Mouse (Mus musculus) olfactory bulb, adult 2 months (tissue): ENCODE measurements at regions not wholly inside any gene's neighbourhood (a gene's known extent, or its start where the extent isn't known, plus 50 kb on each side); places are given as distances from the start of the nearest gene placed in this dataset.
A peak's percentile ranks its signal among the peaks of the same experiment; 100 is the strongest.

Experiments
- H3K27ac ChIP-seq: fragments of 200-500 bp; 2 replicates; pipeline ENCODE4 v1.5.1; 2012; ENCODE audit warnings: low read depth, low read length; ENCODE audit not compliant: insufficient read depth
- H3K4me1 ChIP-seq: fragments of 200-500 bp; 2 replicates; pipeline ENCODE4 v1.6.1; 2012; ENCODE audit warnings: low read length; ENCODE audit not compliant: control insufficient read depth, insufficient read depth
- H3K4me3 ChIP-seq: fragments of 200-500 bp; 2 replicates; pipeline ENCODE4 v1.5.1; 2012; ENCODE audit warnings: mild to moderate bottlenecking, low read depth, low read length, moderate library complexity; ENCODE audit not compliant: insufficient read depth
- CTCF ChIP-seq: fragments of 200-500 bp; IDR thresholded peaks from 2 replicates; pipeline ENCODE4 v1.5.1; 2012; ENCODE audit warnings: low read depth, mild to moderate bottlenecking, low read length, moderate library complexity; ENCODE audit not compliant: insufficient read depth
- POLR2A ChIP-seq: fragments of 200-500 bp; IDR thresholded peaks from 2 replicates; pipeline ENCODE4 v1.6.1; 2012; ENCODE audit warnings: mild to moderate bottlenecking, low read depth, low read length, moderate library complexity; ENCODE audit not compliant: insufficient read depth
- WGBS: fragments of 180-500 bp; shearing (Covaris S2); methylation state at CpG from one replicate; pipeline ENCODE4 v1.1.7; 2018; 5-methylcytosine and 5-hydroxymethylcytosine counted together

GRCm38 (mm10) chr6:31193202-31193601 lies 205.3 kb upstream of the Mkln1 start:
- WGBS: 40% methylated on average over 5 of the region's 5 CpGs
- TF ChIP-seq POLR2A (no peak), CTCF (no peak)
- Histone ChIP-seq H3K27ac (no peak overlapping the region), H3K4me3 (no peak overlapping the region), H3K4me1 (peaks cover 45% of the 10 kb centered on the region)

- Histone ChIP-seq H3K27ac (no peak overlapping the region), H3K4me3 (no peak overlapping the region), H3K4me1 (peaks cover 27% of the 10 kb centered on the region)
- TF ChIP-seq CTCF (no peak), POLR2A (no peak)
- WGBS: 49% methylated on average over 4 of the region's 4 CpGs
Measured at GRCm38 (mm10) chr6:31197631-31198338, 200.8 kb upstream of the Mkln1 start.

DNA sequence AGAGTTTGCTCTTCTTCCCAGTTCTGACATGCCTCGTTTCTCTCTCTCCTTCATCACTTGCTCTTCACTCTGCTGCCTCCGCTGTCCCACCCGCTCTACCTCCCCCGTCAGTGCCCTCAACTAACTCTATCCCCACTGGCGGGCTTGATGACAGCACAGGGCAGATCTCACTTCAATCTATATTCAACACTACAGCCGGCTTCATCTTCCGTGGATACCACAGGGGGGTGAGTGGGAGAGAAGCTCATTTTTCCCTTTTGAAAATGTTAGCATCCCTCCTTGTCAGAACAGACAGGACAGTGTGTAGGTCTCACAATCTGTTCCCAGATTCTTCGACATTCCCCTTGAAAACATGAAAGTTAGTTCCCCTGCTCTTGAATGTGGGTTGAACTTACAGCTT lies 200.2 kb upstream of the Mkln1 start:
- Histone ChIP-seq H3K4me1 (peaks cover 23% of the 10 kb centered on the region), H3K27ac (no peak overlapping the region), H3K4me3 (no peak overlapping the region)
- WGBS: 63% methylated on average over 8 of the region's 8 CpGs
- TF ChIP-seq CTCF (no peak), POLR2A (no peak)

DNA sequence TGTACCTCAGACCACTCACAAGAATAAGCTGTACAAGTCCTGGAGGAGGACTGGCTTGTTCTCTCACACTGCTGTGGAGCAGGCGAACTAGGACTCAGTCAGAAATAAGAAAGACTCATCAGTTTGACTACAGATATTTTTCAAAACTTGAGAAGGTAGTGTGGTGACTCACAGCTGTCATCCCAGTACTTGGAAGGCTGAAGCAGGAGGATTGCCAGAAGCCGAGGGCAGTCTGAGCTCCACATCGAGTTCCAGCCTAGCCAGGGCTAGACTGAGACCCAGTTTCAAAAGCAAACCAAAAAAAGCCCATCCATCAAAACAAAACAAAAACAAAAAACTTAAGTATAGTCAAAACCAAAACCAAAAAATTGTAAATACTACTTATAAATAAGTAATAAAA lies 197.8 kb upstream of the Mkln1 start:
- Histone ChIP-seq H3K4me1 (peaks cover 19% of the 10 kb centered on the region), H3K4me3 (no peak overlapping the region), H3K27ac (no peak overlapping the region)
- whole genome bisulfite sequencing: 74% methylated on average over 3 of the region's 3 CpGs
- TF ChIP-seq CTCF: no peak
- no peak for TF ChIP-seq POLR2A

- TF ChIP-seq CTCF (no peak), POLR2A (no peak)
- Histone ChIP-seq H3K27ac (no peak overlapping the region), H3K4me1 (peaks cover 20% of the 10 kb centered on the region), H3K4me3 (no peak overlapping the region)
- WGBS: 86% methylated on average over 4 of the region's 4 CpGs
Measured at GRCm38 (mm10) chr6:31201375-31201972, 197.1 kb upstream of the Mkln1 start.

GRCm38 (mm10) chr6:31202594-31202993 lies 195.9 kb upstream of the Mkln1 start:
- no peak overlapping the region for H3K27ac ChIP-seq
- peaks cover 20% of the 10 kb centered on the region for H3K4me1 ChIP-seq
- TF ChIP-seq POLR2A: no peak
- no peak for TF ChIP-seq CTCF
- H3K4me3 ChIP-seq: no peak overlapping the region

- WGBS: 70% methylated on average over 3 of the region's 3 CpGs
- TF ChIP-seq CTCF: no peak
- TF ChIP-seq POLR2A: no peak
- H3K27ac ChIP-seq: no peak overlapping the region
- no peak overlapping the region for H3K4me3 ChIP-seq
- peaks cover 22% of the 10 kb centered on the region; the same call in 1 of the 2 replicates for H3K4me1 ChIP-seq
Measured at GRCm38 (mm10) chr6:31204434-31204833, 194.1 kb upstream of the Mkln1 start.

- TF ChIP-seq CTCF (no peak), POLR2A (no peak)
- Histone ChIP-seq H3K4me1 (peaks cover 24% of the 10 kb centered on the region), H3K27ac (no peak overlapping the region), H3K4me3 (no peak overlapping the region)
- WGBS: 74% methylated on average over 4 of the region's 4 CpGs
Measured at GRCm38 (mm10) chr6:31204839-31205238, 193.7 kb upstream of the Mkln1 start.

GRCm38 (mm10) chr6:31206106-31206505 lies 192.4 kb upstream of the Mkln1 start:
- Histone ChIP-seq H3K4me3 (no peak overlapping the region), H3K4me1 (peaks cover 30% of the 10 kb centered on the region), H3K27ac (peak overlapping the region; percentile 40; the same call in 1 of the 2 replicates)
- 67% methylated on average over 7 of the region's 7 CpGs for WGBS
- TF ChIP-seq POLR2A (no peak), CTCF (no peak)

DNA sequence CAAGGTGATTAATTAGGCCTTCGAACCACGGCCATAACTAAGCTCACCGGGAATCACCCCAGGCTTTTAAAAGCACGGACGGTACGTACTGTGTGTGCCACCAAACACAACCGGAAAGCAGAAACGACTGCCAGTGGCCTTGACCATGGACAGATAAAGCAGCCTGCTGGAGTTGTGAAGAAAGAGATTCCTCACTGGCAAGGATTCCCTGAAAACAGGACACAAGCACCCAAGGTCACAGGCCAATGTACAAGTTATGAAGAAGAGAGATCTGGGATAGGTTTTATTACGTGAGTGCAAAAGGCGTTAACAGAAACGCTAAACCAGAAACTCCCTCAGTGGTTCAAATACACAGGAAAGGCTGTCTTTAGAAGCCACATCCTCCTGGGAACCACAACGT lies 191.3 kb upstream of the Mkln1 start:
- 68% methylated on average over 12 of the region's 12 CpGs for WGBS
- no peak overlapping the region for H3K4me3 ChIP-seq
- H3K4me1 ChIP-seq: peaks cover 33% of the 10 kb centered on the region
- no peak overlapping the region; the same call in 1 of the 2 replicates for H3K27ac ChIP-seq
- TF ChIP-seq CTCF (no peak), POLR2A (no peak)
